Mouse (Mus musculus): ENCODE measurements around the gene Ninj1. TPM values are rescaled to one million over a fixed set of nuclear protein-coding genes. Genes with fewer than 3 reads are reported as not detected.

Gene Ninj1
- 25.6 TPM for total RNA-seq (2023)

DNA sequence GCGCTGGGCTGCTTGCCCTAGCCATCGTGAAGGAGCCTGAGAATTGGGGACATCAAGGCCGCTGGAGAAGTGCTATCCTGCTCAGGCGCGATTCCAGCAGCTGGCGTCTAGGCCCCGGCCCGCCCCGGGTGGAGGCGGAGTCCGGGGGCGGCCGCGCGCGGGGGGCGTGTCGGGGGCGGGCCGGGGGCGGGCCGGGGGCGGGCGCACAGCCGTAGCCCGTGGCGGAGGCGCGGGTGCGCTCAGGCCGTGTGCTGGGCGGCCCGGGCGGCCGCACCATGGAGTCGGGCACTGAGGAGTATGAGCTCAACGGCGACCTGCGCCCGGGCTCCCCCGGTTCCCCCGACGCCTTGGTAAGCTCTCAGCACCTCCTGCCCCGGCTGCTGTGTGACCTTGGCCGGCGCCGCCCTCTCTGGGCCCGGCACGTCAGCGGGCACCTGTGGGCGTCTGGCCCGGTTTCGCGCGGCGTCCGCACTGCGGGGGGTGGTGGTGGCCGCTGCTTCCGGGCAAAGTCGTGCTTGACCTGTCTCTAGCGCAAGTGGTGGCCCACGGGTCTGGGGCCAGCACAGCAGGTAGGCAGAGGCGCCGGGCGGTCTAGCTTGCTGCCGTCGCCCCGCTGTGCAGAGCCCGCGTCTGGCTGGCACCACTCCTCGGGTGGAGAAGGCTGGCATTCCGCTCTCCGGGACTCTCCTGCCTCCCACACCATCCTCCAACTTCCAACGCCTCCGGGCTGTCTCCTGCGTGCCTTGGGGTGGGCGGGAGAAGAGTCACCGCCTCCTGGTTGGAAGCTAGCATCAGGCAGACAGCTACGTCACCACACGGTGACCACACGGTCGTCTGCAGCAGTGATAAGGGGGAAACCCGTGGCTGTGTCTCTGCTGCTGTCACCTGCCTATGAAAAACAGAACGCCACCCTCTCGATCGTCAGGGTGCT lies at the start of gene Ninj1:
Gene Ninj1 (plus strand): TSS at position 198 of the 931 bp plus-strand sequence.

DNA sequence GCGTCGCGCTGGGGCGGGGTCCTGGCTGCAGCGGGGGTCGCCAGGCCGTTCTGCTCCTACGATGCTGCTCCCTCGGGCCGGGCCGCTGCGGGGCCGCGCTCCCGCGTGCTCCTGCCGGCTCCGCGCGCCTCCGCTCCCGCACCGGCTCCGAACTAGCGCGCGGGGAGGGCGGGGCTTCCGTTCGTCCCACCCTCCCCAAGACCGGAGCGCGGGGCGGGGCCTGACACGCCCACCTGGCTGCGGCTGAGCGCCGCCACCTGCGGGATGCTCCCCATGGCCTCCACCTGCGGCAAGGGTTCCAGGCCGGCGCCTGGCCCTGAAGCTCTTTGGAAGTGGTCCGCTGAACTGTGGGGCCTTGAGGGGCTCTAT lies 39.4 kb upstream of the Ninj1 start, which contains the start of gene Wnk2:
Gene Wnk2 (minus strand): TSS at position 157 of the 369 bp plus-strand sequence.

DNA sequence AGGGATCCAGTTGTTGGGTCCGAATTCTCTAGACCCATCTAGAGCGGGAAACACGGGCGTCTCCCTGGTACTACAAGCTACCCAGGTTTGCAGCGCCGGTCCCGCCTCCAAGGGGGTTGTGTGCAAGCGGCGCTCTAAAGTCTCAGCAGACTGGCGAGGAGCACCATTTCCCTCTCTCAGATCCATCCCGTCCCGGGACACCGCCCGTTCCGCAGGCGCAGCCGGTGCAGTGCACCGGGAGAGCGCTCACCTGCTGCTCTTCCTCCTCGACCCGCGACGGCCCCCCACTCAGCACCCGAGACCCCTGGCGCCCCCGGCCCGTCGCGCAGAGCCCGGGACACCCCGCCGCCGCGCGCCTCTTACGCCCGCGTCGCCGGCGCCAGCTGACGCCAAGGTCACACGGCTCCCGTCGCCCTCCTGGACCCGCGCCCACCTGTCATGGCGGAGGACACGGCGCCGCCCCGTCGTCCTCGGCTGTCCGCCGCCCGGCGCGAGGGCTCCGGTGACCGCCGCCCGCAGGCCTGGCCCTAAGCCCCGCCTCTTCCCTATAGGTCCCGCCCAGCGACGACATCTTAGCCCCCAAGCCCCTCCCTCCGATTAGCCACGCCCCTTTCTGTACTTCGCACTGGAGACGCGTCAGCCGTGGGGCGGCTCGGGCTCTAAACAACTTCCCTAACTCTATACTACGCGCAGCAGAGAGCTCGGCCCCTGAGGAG lies 28.4 kb downstream of the Ninj1 start, which contains the start of gene Card19:
Gene Card19 (minus strand): TSS at position 534 of the 716 bp plus-strand sequence.

Other genes with a start within 250 kb of the Ninj1 start
- 108 TPM for gene Fam120a, start 219.5 kb upstream of the Ninj1 start, total RNA-seq (2023)
- not detected for gene Wnk2, start 39.5 kb upstream of the Ninj1 start, total RNA-seq (2023)
- gene Card19, start 28.6 kb downstream of the Ninj1 start, total RNA-seq (2023) = 39.6 TPM
- 19.1 TPM for gene Susd3, start 61.2 kb downstream of the Ninj1 start, total RNA-seq (2023)
- gene Fgd3, start 132.8 kb downstream of the Ninj1 start, total RNA-seq (2023) = 91.8 TPM
- gene Bicd2, start 154.1 kb downstream of the Ninj1 start, total RNA-seq (2023) = 29.6 TPM
- gene Ippk, start 233.8 kb downstream of the Ninj1 start, total RNA-seq (2023) = 14.4 TPM

All from CD4-positive naive resting alpha-beta T cell, adult 57 days (primary cell).